In genomic region chr17:28486720-28487119, GRCm38 (mm10) we compare ENCODE assay signal across 11 mouse cellular contexts. TPM values are rescaled to one million over a fixed set of nuclear protein-coding genes. Genes with fewer than 3 reads are reported as not detected.
A peak's percentile ranks its signal among the peaks of the same experiment; 100 is the strongest.
DNase-seq lines count a peak whose midpoint lies in the region; ATAC-seq and TF ChIP-seq lines count a peak whose summit lies in the region.
"Had no signal": no experiment of that assay in that cellular context is flagged by ENCODE, and none has a peak within 500 bp of the region (broad histone marks: within the 10 kb centered on the region; RNA-seq: fewer than 3 reads in every experiment).

No protein-coding gene starts in this region.

- no peaks in the 10 kb centered on the region for H3K27me3 ChIP-seq in midbrain, embryonic 10.5 days (ENCODE audit: low read depth, poor library complexity, severe bottlenecking)
- no peaks in the 10 kb centered on the region for H3K27me3 ChIP-seq in midbrain, embryonic 11.5 days (ENCODE audit: control insufficient read depth, insufficient read depth, low read length)
- H3K27me3 ChIP-seq in limb, embryonic 14.5 days (ENCODE audit: control insufficient read depth, insufficient read depth, low read length) = no peaks in the 10 kb centered on the region
- H3K27me3 ChIP-seq: embryonic facial prominence, embryonic 15.5 days had no signal

- H3K36me3 ChIP-seq in midbrain, embryonic 10.5 days = no peaks in the 10 kb centered on the region
- no peaks in the 10 kb centered on the region for H3K36me3 ChIP-seq in midbrain, embryonic 11.5 days (ENCODE audit: control insufficient read depth, insufficient read depth, low read length)
- H3K36me3 ChIP-seq in limb, embryonic 14.5 days (ENCODE audit: control insufficient read depth, insufficient read depth, low read length) = no peaks in the 10 kb centered on the region
- H3K36me3 ChIP-seq: embryonic facial prominence, embryonic 15.5 days had no signal

- H3K4me3 ChIP-seq in midbrain, embryonic 10.5 days = peak overlapping the region; percentile 91; the same call in 1 of the 2 replicates
- no peak overlapping the region; the same call in 1 of the 2 replicates for H3K4me3 ChIP-seq in midbrain, embryonic 11.5 days (ENCODE audit: low read depth, low read length)
- no peak overlapping the region for H3K4me3 ChIP-seq in limb, embryonic 14.5 days (replicated peaks; ENCODE audit: low read length)

- peak overlapping the region; percentile 95 for H3K27ac ChIP-seq in midbrain, embryonic 10.5 days (replicated peaks)
- no peak overlapping the region for H3K27ac ChIP-seq in midbrain, embryonic 11.5 days (ENCODE audit: low read depth, low read length)
- H3K27ac ChIP-seq in limb, embryonic 14.5 days (replicated peaks; ENCODE audit: low read depth, low read length) = no peak overlapping the region

- TF ChIP-seq POLR2A in limb, embryonic 14.5 days (IDR thresholded peaks at IDR 0.05; ENCODE audit: borderline replicate concordance, extremely low read depth, insufficient read depth, insufficient read length) = no peak

- no peak overlapping the region for H3K4me2 ChIP-seq in midbrain, embryonic 11.5 days
- peak overlapping the region; percentile 68; the same call in 1 of the 2 replicates for H3K4me2 ChIP-seq in limb, embryonic 14.5 days (replicated peaks; ENCODE audit: low read depth, low read length, severe bottlenecking)

- no peak for ATAC-seq in cerebellum, adult (ENCODE audit: insufficient number of reproducible peaks, low FRiP score, low TSS enrichment)
- no peak; the same call in 1 of the 2 replicates for ATAC-seq in midbrain, embryonic 11.5 days (ENCODE audit: low FRiP score)
- no peak for ATAC-seq in limb, embryonic 14.5 days (ENCODE audit: low FRiP score, low read depth)

- H3K4me1 ChIP-seq in midbrain, embryonic 10.5 days = peaks cover 28% of the 10 kb centered on the region
- H3K4me1 ChIP-seq in midbrain, embryonic 11.5 days (ENCODE audit: control insufficient read depth, insufficient read depth, low read length) = peaks cover 7% of the 10 kb centered on the region
- no peaks in the 10 kb centered on the region; the same call in 1 of the 2 replicates for H3K4me1 ChIP-seq in limb, embryonic 14.5 days (ENCODE audit: control insufficient read depth, insufficient read depth, low read length)

- no peaks in the 10 kb centered on the region for H3K9me3 ChIP-seq in midbrain, embryonic 10.5 days (replicated peaks)
- H3K9me3 ChIP-seq in midbrain, embryonic 11.5 days (ENCODE audit: control insufficient read depth, low read length) = no peaks in the 10 kb centered on the region
- H3K9me3 ChIP-seq in limb, embryonic 14.5 days (ENCODE audit: control insufficient read depth, low read length) = no peaks in the 10 kb centered on the region
- H3K9me3 ChIP-seq: embryonic facial prominence, embryonic 15.5 days had no signal

- 82% methylated on average over 6 of the region's 6 CpGs for WGBS in midbrain, embryonic 10.5 days
- 79% methylated on average over 6 of the region's 6 CpGs for WGBS in midbrain, embryonic 11.5 days
- 84% methylated on average over 6 of the region's 6 CpGs for WGBS in limb, embryonic 14.5 days

- no peak overlapping the region for H3K9ac ChIP-seq in midbrain, embryonic 11.5 days (ENCODE audit: low read length)
- H3K9ac ChIP-seq in limb, embryonic 14.5 days (ENCODE audit: low read depth, low read length, severe bottlenecking) = no peak overlapping the region

- DNase-seq in cerebellum, postnatal 25 days = peak; percentile 10 to 22
- no peak for DNase-seq in midbrain, embryonic 10.5 days (ENCODE audit: low spot score)
- DNase-seq in midbrain, embryonic 11.5 days (ENCODE audit: low spot score, missing footprints) = no peak
- DNase-seq in limb, embryonic 14.5 days (ENCODE audit: low spot score) = no peak
- peak; percentile 41 for DNase-seq in testis, postnatal 14 days (ENCODE audit: low spot score)
- no peak for DNase-seq in kidney, postnatal 36 days
- no peak for DNase-seq in embryo, embryonic 11 days

RNA-seq across cellular contexts. Expression of gene Fkbp5, which starts 30.6 kb away (rescaled TPM):
- 28.9 and 31.9 TPM in 2 replicates for polyA plus RNA-seq in midbrain, embryonic 10.5 days (2016; fragmentation: Nextera tagmentation; extraction: Ambion mirVana)
- 9.8 and 10.9 TPM in 2 replicates for polyA plus RNA-seq in midbrain, embryonic 11.5 days (2014; fragmentation: Nextera tagmentation; extraction: Ambion mirVana)
- 21.4 and 23.3 TPM in 2 replicates for polyA plus RNA-seq in limb, embryonic 14.5 days (2012; rRNA removed)
- polyA plus RNA-seq in limb, embryonic 14.5 days (2014; fragmentation: Nextera tagmentation; extraction: Ambion mirVana) = 8.7 and 9.2 TPM in 2 replicates

RNA-seq across cellular contexts. Expression of gene Armc12, which starts 43.9 kb away (rescaled TPM):
- not detected in 2 replicates for polyA plus RNA-seq in midbrain, embryonic 10.5 days (2016; fragmentation: Nextera tagmentation; extraction: Ambion mirVana)
- not detected in 2 replicates for polyA plus RNA-seq in midbrain, embryonic 11.5 days (2014; fragmentation: Nextera tagmentation; extraction: Ambion mirVana)
- 0.04 and 0.05 TPM in 2 replicates for polyA plus RNA-seq in limb, embryonic 14.5 days (2012; rRNA removed)
- polyA plus RNA-seq in limb, embryonic 14.5 days (2014; fragmentation: Nextera tagmentation; extraction: Ambion mirVana) = not detected in 2 replicates
- polyA plus RNA-seq: C2C12; embryonic facial prominence, embryonic 15.5 days; limb, embryonic 11.5 days had no signal

Comparison
In these comparisons a context has a peak if more than half of its experiments do, and no peak if none do; other contexts are left out.
1. DNase-seq: peak in cerebellum, postnatal 25 days (2 of 2) and testis, postnatal 14 days (single experiment); none in midbrain, embryonic 10.5 days (single experiment), midbrain, embryonic 11.5 days (single experiment), limb, embryonic 14.5 days (single experiment), kidney, postnatal 36 days (0 of 2) and embryo, embryonic 11 days (single experiment).